Mouse (Mus musculus): ENCODE data around the gene Dennd6a. TPM values are rescaled to one million over a fixed set of nuclear protein-coding genes. Genes with fewer than 3 reads are reported as not detected.

Dennd6a gene
- total and polyA plus RNA-seq, 2 experiments from 2014 or later, result 11.9 to 30.7 TPM

DNA sequence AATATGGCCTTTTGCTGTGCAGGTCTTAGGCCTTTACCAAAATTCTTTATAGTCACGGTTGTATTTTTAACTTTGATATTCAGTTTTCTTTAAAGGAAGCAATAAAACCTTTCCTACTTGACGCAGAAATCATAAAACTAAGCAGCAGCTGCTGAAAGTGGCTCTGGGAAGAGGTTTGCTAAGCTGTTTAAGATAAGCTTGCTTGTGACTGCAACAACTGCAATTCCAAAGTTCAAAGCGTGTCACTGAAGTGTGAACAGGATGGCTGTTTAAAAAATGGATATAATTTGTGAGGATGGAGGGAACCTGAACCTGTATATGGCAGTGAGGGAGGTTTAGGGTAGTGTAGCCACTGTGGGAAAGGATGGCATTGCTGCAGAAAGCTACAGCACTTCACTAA is 88.4 kb downstream of the Dennd6a start:
- H3K4me2 ChIP-seq (ENCODE audit: low read depth), result no peak overlapping the region
- no peak for TF ChIP-seq CTCF (IDR thresholded peaks at IDR 0.05; ENCODE audit: low read depth)
- H3K36me3 ChIP-seq (ENCODE audit: insufficient read depth), result peaks cover 21% of the 10 kb centered on the region
- H3K9me3 ChIP-seq (ENCODE audit: low read length), result no peaks in the 10 kb centered on the region
- H3K9ac ChIP-seq, result no peak overlapping the region
- ATAC-seq (no peak), DNase-seq (no peak)
- WGBS, result 90% methylated on average over 3 of the region's 3 CpGs
- no peak overlapping the region for H3K27ac ChIP-seq (ENCODE audit: low read depth, low read length)
- no peak overlapping the region for H3K4me3 ChIP-seq (ENCODE audit: low read depth, low read length)
- H3K4me1 ChIP-seq (ENCODE audit: insufficient read depth), result peaks cover 6% of the 10 kb centered on the region; the same call in 1 of the 2 replicates
- no peaks in the 10 kb centered on the region for H3K27me3 ChIP-seq (ENCODE audit: insufficient read depth, low read length)

DNA sequence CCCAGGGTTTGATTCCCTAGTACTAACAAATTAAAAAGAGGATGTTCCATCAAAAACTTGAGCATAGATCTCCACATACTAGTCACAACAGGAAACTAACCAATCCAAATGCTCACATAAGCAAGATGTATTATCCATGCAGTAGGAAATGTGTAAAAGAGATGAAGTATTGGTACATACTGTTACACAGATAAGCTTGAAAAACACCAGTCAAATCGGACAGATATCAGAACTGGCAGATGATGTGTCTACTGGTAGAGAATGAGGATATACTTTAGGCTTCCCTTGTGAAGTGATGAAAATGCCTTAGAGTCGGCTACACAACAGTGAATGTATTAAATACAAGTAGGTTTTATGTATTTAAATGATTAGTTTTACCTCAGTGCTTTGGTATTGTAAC is 88.8 kb downstream of the Dennd6a start:
- peaks cover 21% of the 10 kb centered on the region for H3K36me3 ChIP-seq (ENCODE audit: insufficient read depth)
- ATAC-seq (no peak), DNase-seq (no peak)
- H3K4me2 ChIP-seq (ENCODE audit: low read depth), result no peak overlapping the region
- 93% methylated on average over 2 of the region's 2 CpGs for WGBS
- no peak overlapping the region for H3K27ac ChIP-seq (ENCODE audit: low read depth, low read length)
- TF ChIP-seq CTCF (IDR thresholded peaks at IDR 0.05; ENCODE audit: low read depth), result no peak
- H3K27me3 ChIP-seq (ENCODE audit: insufficient read depth, low read length), result no peaks in the 10 kb centered on the region
- H3K4me1 ChIP-seq (ENCODE audit: insufficient read depth), result peaks cover 8% of the 10 kb centered on the region; the same call in 1 of the 2 replicates
- H3K9ac ChIP-seq, result no peak overlapping the region
- H3K4me3 ChIP-seq (ENCODE audit: low read depth, low read length), result no peak overlapping the region
- H3K9me3 ChIP-seq (ENCODE audit: low read length), result no peaks in the 10 kb centered on the region

GRCm38 (mm10) chr14:26663851-26664250 is 90.2 kb downstream of the Dennd6a start:
- Histone ChIP-seq H3K36me3 (ENCODE audit: insufficient read depth) (peaks cover 21% of the 10 kb centered on the region), H3K4me2 (ENCODE audit: low read depth) (no peak overlapping the region), H3K27me3 (ENCODE audit: insufficient read depth, low read length) (no peaks in the 10 kb centered on the region), H3K27ac (ENCODE audit: low read depth, low read length) (no peak overlapping the region), H3K4me3 (ENCODE audit: low read depth, low read length) (no peak overlapping the region), H3K9me3 (ENCODE audit: low read length) (no peaks in the 10 kb centered on the region), H3K4me1 (ENCODE audit: insufficient read depth) (peaks cover 17% of the 10 kb centered on the region), H3K9ac (no peak overlapping the region)
- DNase-seq (no peak), ATAC-seq (no peak)
- WGBS, result 92% methylated on average over 2 of the region's 2 CpGs
- TF ChIP-seq CTCF (IDR thresholded peaks at IDR 0.05; ENCODE audit: low read depth), result no peak

DNA sequence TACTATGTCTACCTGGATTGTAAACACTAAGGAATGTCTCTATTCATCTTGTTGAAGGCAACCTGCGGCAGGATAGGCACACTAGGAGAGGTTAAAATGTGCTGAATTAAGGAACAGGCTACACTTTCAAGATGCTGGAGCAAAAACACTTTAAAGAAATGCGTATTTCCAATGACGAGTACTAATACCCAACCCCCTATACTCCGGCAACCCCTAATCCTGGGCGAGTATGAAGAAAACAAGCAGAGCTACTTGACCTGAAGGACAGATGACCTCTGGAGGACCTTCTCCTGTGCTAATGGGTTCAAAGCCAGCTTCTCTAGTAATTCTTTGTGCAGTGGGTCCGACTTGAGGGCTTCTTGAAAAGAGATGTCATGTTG is 94.3 kb downstream of the Dennd6a start:
- TF ChIP-seq CTCF (IDR thresholded peaks at IDR 0.05; ENCODE audit: low read depth), result no peak
- peak overlapping the region; percentile 85 for H3K9ac ChIP-seq
- ATAC-seq (no peak), DNase-seq (no peak)
- WGBS, result 28% methylated on average over 6 of the region's 6 CpGs
- peaks cover 24% of the 10 kb centered on the region for H3K4me1 ChIP-seq (ENCODE audit: insufficient read depth)
- peak overlapping the region; percentile 84 for H3K4me3 ChIP-seq (ENCODE audit: low read depth, low read length)
- H3K9me3 ChIP-seq (ENCODE audit: low read length), result no peaks in the 10 kb centered on the region
- H3K36me3 ChIP-seq (ENCODE audit: insufficient read depth), result peaks cover 13% of the 10 kb centered on the region
- H3K27me3 ChIP-seq (ENCODE audit: insufficient read depth, low read length), result no peaks in the 10 kb centered on the region
- H3K27ac ChIP-seq (ENCODE audit: low read depth, low read length), result no peak overlapping the region
- peak overlapping the region; percentile 94 for H3K4me2 ChIP-seq (ENCODE audit: low read depth)

DNA sequence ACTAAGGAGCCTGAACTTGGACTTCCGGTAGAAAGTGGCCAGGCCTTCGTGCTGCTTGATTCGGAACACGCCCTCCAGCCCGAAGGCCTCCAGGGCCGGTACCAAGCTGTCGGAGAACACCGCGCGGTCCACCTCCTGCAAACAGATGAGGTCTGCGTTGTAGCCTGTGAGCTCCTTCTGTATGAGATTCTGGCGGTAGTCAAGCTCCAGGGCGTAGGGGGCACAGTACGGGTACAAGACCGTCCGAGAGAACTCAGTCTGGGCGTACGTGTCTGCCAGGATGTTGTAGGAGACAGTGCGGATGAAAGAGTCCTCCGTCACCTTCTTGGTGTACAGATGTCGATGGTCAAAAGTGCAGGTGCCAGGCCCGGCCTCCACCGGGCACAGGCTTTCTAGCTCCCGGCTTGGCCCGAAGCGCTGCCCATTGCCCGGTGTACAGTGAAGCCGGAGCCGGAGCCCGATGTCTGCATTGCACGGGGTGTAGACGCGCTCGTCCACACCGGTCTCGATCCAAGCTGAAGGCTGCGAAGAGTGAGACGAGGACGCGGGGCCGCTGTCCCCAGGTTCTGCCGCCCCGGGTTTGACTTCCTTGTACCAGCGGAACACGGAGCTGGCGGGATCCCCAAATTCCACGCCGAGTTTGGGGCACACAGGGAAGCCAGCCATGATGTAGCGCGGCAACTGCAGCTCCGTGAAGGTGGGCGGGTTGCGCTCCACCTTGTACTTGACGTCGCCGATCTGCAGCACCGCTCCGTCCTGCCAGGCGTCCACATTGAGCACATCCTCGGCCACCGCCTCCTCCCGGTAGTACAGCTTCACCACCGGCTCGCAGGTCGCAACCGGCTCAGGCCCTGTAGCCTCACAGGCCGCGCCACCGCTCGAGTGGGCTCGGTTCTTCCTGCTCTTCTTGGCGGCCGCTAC is 95.0 kb downstream of the Dennd6a start:
- no peak; the same call in 1 of the 2 replicates for TF ChIP-seq CTCF (IDR thresholded peaks at IDR 0.05; ENCODE audit: low read depth)
- 2% methylated on average over 72 of the region's 73 CpGs for WGBS
- peak; percentile 32 for ATAC-seq
- Histone ChIP-seq H3K36me3 (ENCODE audit: insufficient read depth) (peaks cover 13% of the 10 kb centered on the region), H3K4me1 (ENCODE audit: insufficient read depth) (peaks cover 24% of the 10 kb centered on the region), H3K27me3 (ENCODE audit: insufficient read depth, low read length) (no peaks in the 10 kb centered on the region), H3K27ac (ENCODE audit: low read depth, low read length) (peak overlapping the region; percentile 91), H3K4me2 (ENCODE audit: low read depth) (peak overlapping the region; percentile 94), H3K9me3 (ENCODE audit: low read length) (no peaks in the 10 kb centered on the region), H3K9ac (peak overlapping the region; percentile 85), H3K4me3 (ENCODE audit: low read depth, low read length) (peak overlapping the region; percentile 84)
- peak; percentile 16 for DNase-seq

- ATAC-seq, result peak; percentile 95
- Histone ChIP-seq H3K27me3 (ENCODE audit: insufficient read depth, low read length) (no peaks in the 10 kb centered on the region), H3K4me1 (ENCODE audit: insufficient read depth) (peaks cover 24% of the 10 kb centered on the region), H3K4me2 (ENCODE audit: low read depth) (peak within 1 kb of the TSS; percentile 94), H3K4me3 (ENCODE audit: low read depth, low read length) (peak within 1 kb of the TSS; percentile 84), H3K9ac (peak within 1 kb of the TSS; percentile 85), H3K36me3 (ENCODE audit: insufficient read depth) (peaks cover 13% of the 10 kb centered on the region), H3K27ac (ENCODE audit: low read depth, low read length) (peak within 1 kb of the TSS; percentile 91), H3K9me3 (ENCODE audit: low read length) (no peaks in the 10 kb centered on the region)
- DNase-seq, result peak; percentile 94
- 1% methylated on average over 70 of the region's 70 CpGs for WGBS
- TF ChIP-seq CTCF (IDR thresholded peaks at IDR 0.05; ENCODE audit: low read depth), result no peak
Observed at GRCm38 (mm10) chr14:26669292-26670073, 95.8 kb downstream of the Dennd6a start, which contains the start of gene Pde12. Gene Pde12 (minus strand): TSS chr14:26669883.

Data from forebrain, postnatal 0 days (tissue).